Mouse (Mus musculus): ENCODE data around the gene Gm20458.

Gene Gm20458

DNA sequence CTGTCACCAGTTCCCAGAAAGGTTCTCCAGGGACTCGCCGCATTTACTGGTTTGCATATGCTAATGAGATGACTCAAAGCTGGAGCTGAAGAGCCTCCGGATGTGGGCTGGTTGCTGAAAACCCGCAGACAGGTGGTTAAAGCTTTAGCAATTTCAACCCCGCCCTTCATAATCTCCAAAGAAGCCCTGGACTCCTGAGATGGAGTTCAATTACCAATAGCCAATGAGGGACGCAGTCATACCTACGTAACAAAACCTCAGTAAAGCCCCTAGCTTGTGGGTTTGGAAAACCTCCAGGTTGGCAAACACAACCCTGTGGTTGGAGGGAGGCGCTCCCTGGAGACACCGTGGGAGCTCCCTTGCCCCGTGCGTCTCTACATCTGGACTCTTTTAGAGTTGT, 61.1 kb downstream of the Gm20458 start:
- ATAC-seq (ENCODE audit: insufficient number of reproducible peaks, low FRiP score, low TSS enrichment): no peak

DNA sequence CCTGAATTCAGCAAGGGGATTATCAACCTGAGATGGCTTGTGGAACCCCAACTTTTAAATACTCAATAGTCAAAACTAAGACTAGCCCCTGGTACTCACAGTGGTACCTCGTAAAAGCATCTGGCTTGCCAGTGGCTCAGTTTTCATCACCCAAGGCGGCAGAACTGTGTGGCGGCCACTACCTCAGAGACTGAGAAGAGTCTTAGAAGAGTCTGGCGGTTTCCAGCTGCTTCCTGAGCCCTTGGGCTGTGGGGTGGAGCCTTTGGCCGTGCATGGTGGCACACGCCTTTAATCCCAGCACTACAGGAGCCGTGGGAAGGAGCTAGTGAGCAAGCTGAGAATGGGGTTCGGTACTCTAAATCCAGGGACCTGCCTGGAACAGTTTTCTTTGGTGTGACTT, 61.5 kb downstream of the Gm20458 start:
- ATAC-seq (ENCODE audit: insufficient number of reproducible peaks, low FRiP score, low TSS enrichment): no peak

DNA sequence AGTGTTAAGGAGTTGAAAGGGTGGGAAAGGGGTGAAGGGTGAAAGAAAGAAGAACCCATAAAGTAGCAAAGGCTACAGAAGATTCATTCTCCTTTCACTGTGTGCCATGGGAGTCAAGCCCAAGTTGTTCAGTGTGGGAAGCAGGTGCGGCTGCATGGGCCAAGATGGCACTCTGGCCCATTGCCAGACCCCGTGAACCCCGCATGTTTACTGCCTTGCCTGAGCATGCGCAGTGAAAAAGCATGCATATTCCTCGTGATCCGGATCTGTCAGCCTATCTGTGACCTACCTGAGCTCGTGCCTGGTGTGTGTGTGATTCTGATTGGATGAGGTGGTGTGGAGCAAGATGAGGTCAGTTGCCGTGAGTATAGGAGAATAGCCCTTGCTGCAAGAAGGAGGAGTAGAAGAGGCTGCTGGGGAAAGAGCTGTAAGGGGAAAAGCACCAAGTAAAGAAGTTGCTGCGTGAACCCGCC, 62.6 kb downstream of the Gm20458 start:
- ATAC-seq (ENCODE audit: insufficient number of reproducible peaks, low FRiP score, low TSS enrichment): no peak

DNA sequence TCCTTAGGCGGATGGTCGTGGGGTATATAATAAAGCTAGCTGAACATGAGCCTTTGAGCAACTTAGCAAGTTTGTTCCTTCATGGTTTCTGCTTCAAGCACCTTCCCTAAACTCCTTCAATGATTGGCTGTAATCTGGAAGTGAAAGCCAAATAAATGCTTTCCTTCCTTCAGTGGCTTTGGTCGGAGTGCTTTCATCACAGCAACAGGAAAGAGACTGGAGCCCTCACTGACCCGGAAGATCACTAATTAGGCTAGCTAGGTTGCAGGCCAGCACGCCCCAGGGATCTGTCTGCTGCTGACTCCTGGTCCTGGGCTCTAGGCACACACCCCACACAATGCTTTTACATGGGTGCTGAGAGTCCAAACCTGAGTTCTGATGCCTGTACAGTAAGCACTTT, 67.8 kb downstream of the Gm20458 start:
- no peak for ATAC-seq (ENCODE audit: insufficient number of reproducible peaks, low FRiP score, low TSS enrichment)

DNA sequence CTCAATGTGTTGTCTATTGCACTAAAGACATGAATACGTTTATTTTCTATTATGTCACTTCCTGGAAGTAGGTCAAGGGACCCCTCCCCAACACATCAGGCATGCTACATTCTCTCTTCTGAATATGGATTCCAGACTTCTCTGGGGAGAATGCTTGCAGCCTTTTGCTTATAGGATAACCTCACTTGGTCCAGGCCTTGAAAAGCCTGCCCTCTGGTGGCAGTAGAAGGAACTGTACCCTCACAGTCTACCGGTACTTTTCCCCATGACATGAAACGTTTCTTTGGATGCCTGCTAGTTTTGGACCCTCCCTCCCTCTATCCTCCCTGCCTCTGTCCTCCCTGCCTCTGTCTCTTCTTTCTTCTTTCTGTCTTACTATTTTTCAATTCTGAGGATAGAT, 70.4 kb downstream of the Gm20458 start:
- peak; percentile 58; the same call in 1 of the 2 replicates for ATAC-seq (ENCODE audit: insufficient number of reproducible peaks, low FRiP score, low TSS enrichment)

DNA sequence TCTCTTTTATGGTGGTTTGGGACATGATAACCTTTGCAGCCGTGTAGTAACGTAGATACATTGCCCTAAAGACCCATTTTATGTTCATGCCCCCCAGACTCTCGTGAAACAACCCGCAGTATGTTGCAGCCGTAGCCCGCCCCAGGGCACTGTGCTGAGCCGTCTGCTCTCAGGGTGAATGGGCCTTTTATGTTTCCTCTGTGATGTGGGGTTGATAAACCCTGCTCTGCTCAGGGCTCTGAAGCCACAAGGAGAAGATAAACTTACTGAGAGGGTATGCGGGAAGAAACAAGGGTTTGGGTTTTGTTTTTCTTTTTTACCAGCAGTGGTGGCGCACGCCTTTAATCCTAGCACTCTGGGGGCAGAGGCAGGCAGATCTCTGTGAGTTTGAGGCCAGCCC, 73.5 kb downstream of the Gm20458 start:
- ATAC-seq (ENCODE audit: insufficient number of reproducible peaks, low FRiP score, low TSS enrichment): no peak

DNA sequence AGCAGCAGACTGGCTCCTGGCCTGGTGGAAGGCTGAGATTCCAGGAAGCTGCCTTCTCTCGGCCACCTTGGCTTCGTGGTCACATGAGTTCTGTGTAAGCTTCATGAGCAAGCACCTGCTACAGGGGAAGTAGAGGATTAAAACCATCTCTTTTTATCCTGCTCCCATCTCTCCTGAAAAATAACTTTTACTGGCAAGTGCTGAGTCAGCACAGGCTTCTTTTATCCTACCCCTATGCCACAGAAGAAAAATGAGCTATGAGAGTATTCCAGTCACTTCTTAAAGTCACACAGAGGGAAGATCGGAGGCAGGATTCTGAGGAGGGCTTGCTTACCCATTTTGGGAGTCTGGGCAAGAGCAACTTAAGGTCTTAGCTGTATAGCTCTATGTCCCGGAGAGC, 76.2 kb downstream of the Gm20458 start:
- ATAC-seq (ENCODE audit: insufficient number of reproducible peaks, low FRiP score, low TSS enrichment): no peak
